Mouse (Mus musculus) CH12.LX (cell line): ENCODE measurements around the gene Cdc20b.
A peak's percentile ranks its signal among the peaks of the same experiment; 100 is the strongest.

Experiments used
- CTCF ChIP-seq, 2 experiments: IDR thresholded peaks in 1 of 2; conservative IDR thresholded peaks in 1 of 2; 2 replicates each; pipeline ENCODE4 v1.5.1; 2011 to 2012; ENCODE audit warnings: low read depth in 2 of 2, low read length in 2 of 2, improper control_type of control experiment in 1 of 2, inconsistent platforms in 1 of 2, mild to moderate bottlenecking in 1 of 2, moderate library complexity in 1 of 2
- NRF1 ChIP-seq: IDR thresholded peaks from 2 replicates; pipeline ENCODE4 v1.6.1; 2014; ENCODE audit warnings: low read depth, mild to moderate bottlenecking, inconsistent platforms, low read length, improper control_type of control experiment, moderate library complexity
- SMC3 ChIP-seq: IDR thresholded peaks from 2 replicates; pipeline ENCODE4 v1.6.1; 2011; ENCODE audit warnings: low read depth, low read length, improper control_type of control experiment
- TBP ChIP-seq: conservative IDR thresholded peaks from 2 replicates; pipeline ENCODE4 v1.6.1; 2011; ENCODE audit warnings: low read depth, low read length, improper control_type of control experiment
- ZC3H11A ChIP-seq: IDR thresholded peaks from 2 replicates; pipeline ENCODE4 v1.6.1; 2012; ENCODE audit warnings: low read depth, mild to moderate bottlenecking, inconsistent platforms, low read length, improper control_type of control experiment

DNA sequence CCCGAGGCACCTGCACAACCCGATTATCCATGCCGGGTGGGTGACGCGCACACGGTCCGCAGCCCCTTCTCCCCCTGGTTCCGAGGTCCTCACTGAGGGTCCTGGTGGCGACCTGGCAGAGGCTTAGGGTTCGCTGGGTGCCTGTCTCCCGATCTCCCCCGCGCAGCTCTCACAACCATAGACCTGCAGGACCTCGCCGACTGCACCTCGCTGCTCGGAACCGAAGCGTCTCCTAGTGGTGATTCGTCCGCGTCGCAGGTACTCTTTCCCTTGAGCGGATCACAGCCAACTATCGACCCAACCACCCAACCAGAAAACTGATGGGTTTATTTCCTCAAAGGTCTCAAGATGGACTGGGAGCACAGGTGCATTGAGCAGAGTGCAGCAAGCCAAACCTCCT is 40.7 kb upstream of the Cdc20b start:
- TF ChIP-seq SMC3 (peak; percentile 73), ZC3H11A (no peak), NRF1 (0 out of 2 replicates have a peak, but pooled peaks have one; percentile 16), CTCF (conservative IDR thresholded peaks at IDR 0.05 in 1 of 2, IDR thresholded peaks at IDR 0.05 in 1 of 2; ENCODE audit: low read depth in 2 of 2, low read length in 2 of 2) (peak; percentile 45 to 82; a peak in 3 of 4 replicates), TBP (no peak)
